Comparison of ENCODE assay signal across 9 mouse cellular contexts in genomic region chr11:94675446-94675845, GRCm38 (mm10). TPM values are rescaled to one million over a fixed set of nuclear protein-coding genes. Genes with fewer than 3 reads are reported as not detected.
DNase-seq lines count a peak whose midpoint lies in the region; ATAC-seq and TF ChIP-seq lines count a peak whose summit lies in the region.
"Had no signal": no experiment of that assay in that cellular context is flagged by ENCODE, and none has a peak within 500 bp of the region (broad histone marks: within the 10 kb centered on the region; RNA-seq: fewer than 3 reads in every experiment).

No protein-coding gene starts in this region.

- no peak for TF ChIP-seq POLR2A in lung, adult 2 months (IDR thresholded peaks at IDR 0.05; ENCODE audit: borderline replicate concordance, extremely low read depth, low read depth, low read length)

- peaks cover 4% of the 10 kb centered on the region; the same call in 1 of the 2 replicates for H3K36me3 ChIP-seq in lung, embryonic 14.5 days (ENCODE audit: insufficient read depth)
- H3K36me3 ChIP-seq in limb, embryonic 10.5 days = peaks cover 23% of the 10 kb centered on the region
- H3K36me3 ChIP-seq: liver, embryonic 15.5 days had no signal

- H3K9me3 ChIP-seq in lung, embryonic 14.5 days (ENCODE audit: low read depth, low read length) = no peaks in the 10 kb centered on the region
- no peaks in the 10 kb centered on the region for H3K9me3 ChIP-seq in limb, embryonic 10.5 days (replicated peaks)

- no peaks in the 10 kb centered on the region for H3K27me3 ChIP-seq in lung, embryonic 14.5 days (ENCODE audit: insufficient read depth, low read length)
- H3K27me3 ChIP-seq in limb, embryonic 10.5 days (ENCODE audit: low read depth, poor library complexity, severe bottlenecking) = no peaks in the 10 kb centered on the region
- H3K27me3 ChIP-seq: liver, embryonic 15.5 days had no signal

- 60% methylated on average over 5 of the region's 5 CpGs for WGBS in lung, embryonic 14.5 days
- WGBS in lung, adult 2 months = 76% methylated on average over 5 of the region's 5 CpGs
- WGBS in limb, embryonic 10.5 days = 88% methylated on average over 5 of the region's 5 CpGs

- H3K4me3 ChIP-seq in lung, embryonic 14.5 days (ENCODE audit: low read depth, low read length) = no peak overlapping the region
- H3K4me3 ChIP-seq in lung, adult 2 months (replicated peaks; ENCODE audit: extremely low read depth, low read depth, low read length) = no peak overlapping the region
- H3K4me3 ChIP-seq in limb, embryonic 10.5 days = 0 out of 2 replicates have a peak overlapping the region, but pooled peaks have one; percentile 99

- TF ChIP-seq CTCF in lung, embryonic 14.5 days (IDR thresholded peaks at IDR 0.05; ENCODE audit: low read depth) = peak; percentile 16; the same call in 1 of the 2 replicates
- TF ChIP-seq CTCF in lung, adult 2 months (IDR thresholded peaks at IDR 0.05; ENCODE audit: insufficient read depth, low read length) = no peak

- H3K9ac ChIP-seq in lung, embryonic 14.5 days = no peak overlapping the region
- H3K9ac ChIP-seq: liver, embryonic 15.5 days had no signal

- DNase-seq in frontal cortex, postnatal 36 days (ENCODE audit: low spot score in 2 of 2) = peak; percentile 15 to 17
- no peak for DNase-seq in frontal cortex, postnatal 25 days (ENCODE audit: low spot score in 2 of 2)
- DNase-seq in lung, embryonic 14.5 days = no peak
- no peak for DNase-seq in lung, adult 2 months
- peak; percentile 45 for DNase-seq in brain, adult 2 months (ENCODE audit: low read depth, low spot score)
- no peak for DNase-seq in limb, embryonic 10.5 days (ENCODE audit: low spot score)
- no peak for DNase-seq in layer of hippocampus, adult 9-11 months
- no peak for DNase-seq in kidney, adult 18-20 months

- peak overlapping the region; percentile 88 for H3K4me2 ChIP-seq in lung, embryonic 14.5 days

- peaks cover 5% of the 10 kb centered on the region; the same call in 1 of the 2 replicates for H3K4me1 ChIP-seq in lung, embryonic 14.5 days (ENCODE audit: insufficient read depth)
- H3K4me1 ChIP-seq in lung, adult 2 months (ENCODE audit: control insufficient read depth, insufficient read depth, low read length) = peaks cover 4% of the 10 kb centered on the region
- peaks cover 38% of the 10 kb centered on the region for H3K4me1 ChIP-seq in limb, embryonic 10.5 days

- H3K27ac ChIP-seq in lung, embryonic 14.5 days (ENCODE audit: low read depth) = no peak overlapping the region
- H3K27ac ChIP-seq in limb, embryonic 10.5 days = no peak overlapping the region
- H3K27ac ChIP-seq: liver, embryonic 15.5 days had no signal

- ATAC-seq in lung, embryonic 14.5 days (ENCODE audit: insufficient read depth) = no peak

RNA-seq across cellular contexts. Expression of gene Xylt2, which starts 1.9 kb away (rescaled TPM):
- polyA plus RNA-seq in lung, embryonic 14.5 days (2014; fragmentation: Nextera tagmentation; extraction: Ambion mirVana) = 25.0 and 31.5 TPM in 2 replicates
- polyA plus RNA-seq in lung, adult 2 months (2012; rRNA removed) = 38.4 and 41.1 TPM in 2 replicates
- 17.8 and 21.0 TPM in 2 replicates for polyA plus RNA-seq in limb, embryonic 10.5 days (2016; fragmentation: Nextera tagmentation; extraction: Ambion mirVana)

RNA-seq across cellular contexts. Expression of gene Eme1, which starts 21.7 kb away (rescaled TPM):
- 30.0 and 35.4 TPM in 2 replicates for polyA plus RNA-seq in lung, embryonic 14.5 days (2014; fragmentation: Nextera tagmentation; extraction: Ambion mirVana)
- polyA plus RNA-seq in lung, adult 2 months (2012; rRNA removed) = 0.11 and 0.51 TPM in 2 replicates
- 60.1 and 62.2 TPM in 2 replicates for polyA plus RNA-seq in limb, embryonic 10.5 days (2016; fragmentation: Nextera tagmentation; extraction: Ambion mirVana)

RNA-seq across cellular contexts. Expression of gene Mrpl27, which starts 21.9 kb away (rescaled TPM):
- 137 TPM in 2 replicates for polyA plus RNA-seq in lung, embryonic 14.5 days (2014; fragmentation: Nextera tagmentation; extraction: Ambion mirVana)
- polyA plus RNA-seq in lung, adult 2 months (2012; rRNA removed) = 32.8 and 34.7 TPM in 2 replicates
- 141 and 147 TPM in 2 replicates for polyA plus RNA-seq in limb, embryonic 10.5 days (2016; fragmentation: Nextera tagmentation; extraction: Ambion mirVana)

RNA-seq across cellular contexts. Expression of gene Gm11541, which starts 28.9 kb away (rescaled TPM):
- 1.5 and 2.0 TPM in 2 replicates for polyA plus RNA-seq in lung, embryonic 14.5 days (2014; fragmentation: Nextera tagmentation; extraction: Ambion mirVana)
- polyA plus RNA-seq in lung, adult 2 months (2012; rRNA removed) = not detected in 2 replicates
- not detected in 2 replicates for polyA plus RNA-seq in limb, embryonic 10.5 days (2016; fragmentation: Nextera tagmentation; extraction: Ambion mirVana)
- polyA plus RNA-seq: liver, embryonic 15.5 days had no signal

RNA-seq across cellular contexts. Expression of gene Lrrc59, which starts 45.9 kb away (rescaled TPM):
- 211 and 222 TPM in 2 replicates for polyA plus RNA-seq in lung, embryonic 14.5 days (2014; fragmentation: Nextera tagmentation; extraction: Ambion mirVana)
- 41.4 and 46.3 TPM in 2 replicates for polyA plus RNA-seq in lung, adult 2 months (2012; rRNA removed)
- polyA plus RNA-seq in limb, embryonic 10.5 days (2016; fragmentation: Nextera tagmentation; extraction: Ambion mirVana) = 274 and 301 TPM in 2 replicates

Comparison
In these comparisons a context has a peak if more than half of its experiments do, and no peak if none do; other contexts are left out.
1. DNase-seq: peak in frontal cortex, postnatal 36 days (2 of 2) and brain, adult 2 months (single experiment); none in frontal cortex, postnatal 25 days (0 of 2), lung, embryonic 14.5 days (single experiment), lung, adult 2 months (single experiment), limb, embryonic 10.5 days (single experiment), layer of hippocampus, adult 9-11 months (single experiment) and kidney, adult 18-20 months (single experiment).
2. RNA of gene Eme1, which starts 21.7 kb away (polyA plus RNA-seq): 60.1 to 62.2 TPM in limb, embryonic 10.5 days and 30.0 to 35.4 TPM in lung, embryonic 14.5 days; 0.11 to 0.51 TPM in lung, adult 2 months; every median in the first group is over 10 times any median in the second.